Mouse (Mus musculus): ENCODE results near the gene Uhrf2.

Uhrf2 gene

DNA sequence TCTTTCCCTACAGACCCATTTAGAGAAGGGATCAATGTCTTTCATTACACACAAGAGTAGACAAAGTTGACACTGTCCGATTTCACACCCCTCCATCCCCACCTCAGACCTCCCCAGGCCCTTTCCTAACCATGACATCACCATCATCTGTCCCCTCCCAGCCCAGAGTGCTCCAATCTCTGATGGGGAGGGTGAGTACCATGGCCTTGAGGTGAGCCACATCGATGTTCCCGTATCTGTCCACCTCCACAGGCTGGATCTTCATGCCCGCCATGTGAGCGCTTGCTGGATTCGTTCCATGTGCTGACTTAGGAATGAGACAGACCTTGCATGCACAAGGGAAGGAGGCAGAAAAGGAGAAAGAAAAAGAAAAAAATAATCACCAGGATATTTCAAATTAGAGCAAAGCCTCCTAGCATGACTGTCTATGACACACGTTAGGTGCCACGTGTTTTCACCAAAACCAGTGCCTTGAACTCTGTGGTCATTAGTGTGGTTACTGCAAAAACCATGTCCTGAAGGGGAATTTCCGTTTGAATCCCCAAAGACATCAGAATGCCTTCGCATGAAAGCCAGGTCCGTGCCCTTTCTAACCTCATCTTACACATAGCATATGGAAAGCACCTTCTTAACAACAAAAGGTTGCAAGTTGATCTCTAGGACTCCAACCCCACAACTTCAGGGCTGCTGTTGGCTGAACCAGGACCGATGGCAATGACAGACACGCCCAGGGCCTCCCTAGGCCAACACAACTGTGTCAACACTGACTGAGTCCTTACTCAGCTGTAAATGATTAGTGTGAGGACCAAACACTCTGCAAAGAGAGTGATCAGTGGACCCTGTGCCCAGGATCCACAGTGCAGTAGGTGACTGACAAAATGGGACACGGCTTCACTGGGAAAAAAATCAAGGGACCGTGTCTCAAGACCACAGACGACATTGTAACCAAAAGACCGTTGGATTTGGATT lies 88.3 kb downstream of the Uhrf2 start:
- in situ Hi-C loops (cut with MboI; ENCODE audit: low sequenced_read_pairs), result no loop called here

DNA sequence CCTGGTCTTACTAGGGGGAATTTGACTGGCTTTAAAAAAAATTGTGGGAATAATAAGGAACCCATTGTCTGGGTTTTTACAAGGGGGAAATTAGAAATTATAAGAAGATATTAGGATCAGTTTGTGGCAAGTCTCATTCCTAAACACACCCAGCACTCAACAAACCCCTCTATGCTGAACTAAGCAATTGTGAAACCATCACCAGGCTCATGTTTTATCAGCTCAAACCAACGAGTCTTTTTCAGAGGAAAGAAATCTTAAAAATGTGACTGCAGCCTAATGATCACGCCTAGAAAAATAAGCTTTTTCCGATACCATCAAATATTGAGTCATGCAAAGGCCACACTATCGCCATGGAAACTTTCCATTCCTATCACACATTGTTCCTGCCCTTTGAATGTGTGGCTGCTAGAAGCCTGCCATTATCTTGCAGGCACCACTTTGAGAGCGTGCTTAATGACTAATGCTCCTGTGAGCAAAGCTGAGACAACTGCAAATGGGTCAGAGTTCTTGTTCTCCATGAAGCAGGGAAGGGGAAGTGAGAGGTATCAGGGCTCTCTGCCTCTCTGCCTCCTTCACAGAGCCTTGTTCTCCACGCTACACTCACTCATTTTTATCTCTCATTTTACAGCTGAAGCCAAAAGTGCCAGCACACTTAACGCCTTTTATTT lies 94.8 kb downstream of the Uhrf2 start:
- in situ Hi-C loops (cut with MboI; ENCODE audit: low sequenced_read_pairs), result no loop called here

DNA sequence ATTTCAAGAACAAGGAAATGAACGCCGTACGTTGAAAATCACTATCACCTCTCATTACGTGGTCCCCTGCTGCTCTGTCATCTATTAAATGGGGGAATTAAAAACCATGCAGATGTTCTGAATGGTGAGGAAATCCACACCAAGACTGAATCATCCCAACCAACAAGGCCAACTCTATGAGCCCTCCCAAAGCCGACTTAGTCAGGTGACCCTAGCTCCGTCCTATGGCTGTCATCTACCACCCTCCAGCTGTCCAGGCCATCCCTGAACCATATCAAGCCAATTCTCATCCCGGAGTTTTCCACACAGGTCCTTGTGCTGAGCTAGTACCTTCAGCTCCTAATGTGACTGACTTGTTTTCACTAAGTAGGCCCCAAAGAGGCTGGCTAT lies 95.4 kb downstream of the Uhrf2 start:
- in situ Hi-C loops (cut with MboI; ENCODE audit: low sequenced_read_pairs), result no loop called here

GRCm38 (mm10) chr19:30128177-30128576 lies 97.9 kb downstream of the Uhrf2 start:
- in situ Hi-C loops (cut with MboI; ENCODE audit: low sequenced_read_pairs), result no loop called here

- in situ Hi-C loops (cut with MboI; ENCODE audit: low sequenced_read_pairs), result loop anchor here (10.0 kb wide), 1 partner anchor 292 kb away; no protein-coding TSS in a partner anchor
Measured at GRCm38 (mm10) chr19:30136308-30136707, 106.0 kb downstream of the Uhrf2 start.
